Mouse (Mus musculus) layer of hippocampus, postnatal 10 days (tissue): Measurements from ENCODE around the gene Endou. TPM values are rescaled to one million over a fixed set of nuclear protein-coding genes. Genes with fewer than 3 reads are reported as not detected.

ENCODE experiments used
- DNase-seq, 2 experiments: peaks; one replicate each; pipeline ENCODE4 v3.0.0; 2021; ENCODE audit warnings: low spot score in 2 of 2
- total RNA-seq, 2 experiments: library from RNA; stranded (reverse); gene quantifications; 2 replicates each; pipeline ENCODE4 v1.2.3; 2021

The Endou gene
- total RNA-seq, 2 experiments from 2014 or later: 0.62 to 0.73 TPM

DNA sequence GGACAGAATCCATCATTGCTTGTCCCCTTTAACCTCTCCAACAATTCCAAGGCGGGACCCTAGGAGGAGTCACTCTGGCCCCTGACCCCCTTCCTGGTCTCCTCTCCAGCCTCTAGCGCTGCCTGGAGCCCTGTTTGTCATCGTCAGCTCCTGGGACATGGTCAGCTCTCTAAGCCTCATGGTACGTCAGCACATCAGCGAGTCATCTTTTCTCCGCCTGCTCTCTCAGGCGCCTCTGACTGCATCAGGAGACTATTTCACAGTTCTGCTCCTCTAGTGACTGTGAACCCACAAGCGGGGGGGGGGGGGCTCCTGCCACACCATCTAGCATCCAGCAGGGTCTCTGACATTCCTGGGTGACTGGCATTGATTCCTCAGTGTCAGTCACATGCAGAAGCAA, 24.2 kb upstream of the Endou start:
- no peak for DNase-seq

- DNase-seq: no peak
These were observed 23.3 kb upstream of the Endou start for GRCm38 (mm10) chr15:97754476-97754875.

GRCm38 (mm10) chr15:97752491-97752890, 21.4 kb upstream of the Endou start:
- DNase-seq: no peak

DNA sequence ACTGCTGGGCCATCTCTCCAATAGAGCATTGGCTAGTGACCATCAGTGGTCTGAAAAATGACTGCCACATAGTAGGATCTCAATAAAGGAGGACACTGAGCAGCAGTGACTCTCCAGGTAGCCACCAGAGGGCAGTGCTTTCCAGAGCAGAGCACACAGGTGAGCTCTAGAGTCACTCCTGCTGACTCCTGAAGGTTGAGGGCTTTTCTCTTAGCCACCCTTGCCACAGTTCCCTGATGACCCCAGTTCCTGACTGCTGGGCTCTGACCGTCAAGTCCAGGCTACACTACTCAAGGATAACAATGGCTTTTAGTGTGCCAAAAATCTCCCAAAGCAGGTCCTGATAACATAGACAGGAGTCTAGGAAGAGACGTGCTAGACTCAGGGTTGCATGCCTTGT, 20.5 kb upstream of the Endou start:
- DNase-seq: no peak

- DNase-seq: peak; percentile 83 to 87
These were observed 19.6 kb upstream of the Endou start for GRCm38 (mm10) chr15:97750697-97751096.

DNA sequence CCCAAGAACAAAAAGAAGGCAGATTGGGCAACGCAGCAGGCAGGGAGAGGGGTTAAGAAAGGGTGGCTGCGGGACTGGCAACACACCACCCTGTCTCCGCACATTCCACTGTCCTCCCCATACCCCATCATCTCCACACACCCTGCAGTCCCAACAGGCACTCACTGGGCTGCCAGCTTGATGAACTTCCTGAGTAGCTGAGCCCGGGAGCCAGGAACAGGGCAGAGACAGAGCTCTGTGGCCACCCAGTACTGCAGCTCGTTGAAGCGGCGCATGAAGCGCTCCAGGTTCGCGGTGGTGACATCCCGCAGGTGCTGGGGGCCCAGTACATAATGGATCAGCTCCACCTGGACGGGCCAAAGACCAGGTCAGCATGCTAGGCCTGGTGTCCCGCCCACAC, 18.7 kb upstream of the Endou start:
- DNase-seq: no peak

- DNase-seq: no peak
These were observed 18.3 kb upstream of the Endou start for GRCm38 (mm10) chr15:97749397-97749796.

GRCm38 (mm10) chr15:97748964-97749363, 17.8 kb upstream of the Endou start:
- no peak for DNase-seq

- DNase-seq: no peak
These were observed 17.2 kb upstream of the Endou start for GRCm38 (mm10) chr15:97748309-97748708.

DNA sequence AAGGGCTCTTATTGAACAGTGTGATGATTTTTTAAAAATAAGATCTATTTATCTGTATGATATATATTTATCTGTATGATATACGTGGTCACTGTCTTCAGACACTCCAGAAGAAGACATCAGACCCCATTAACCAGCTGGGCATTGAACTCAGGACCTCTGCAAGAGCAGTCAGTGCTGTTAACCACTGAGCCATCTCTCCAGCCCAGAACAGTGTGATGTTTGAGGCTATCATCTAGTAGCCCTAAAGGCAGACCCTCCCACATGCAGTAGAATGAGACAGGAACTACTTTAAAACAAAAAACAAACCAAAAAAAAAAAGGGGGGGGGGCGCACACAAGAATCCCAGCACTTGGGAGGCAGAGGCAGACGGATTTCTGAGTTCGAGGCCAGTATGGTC, 16.3 kb upstream of the Endou start:
- no peak for DNase-seq

- no peak for DNase-seq
These were observed 15.6 kb upstream of the Endou start for GRCm38 (mm10) chr15:97746748-97747147.

DNA sequence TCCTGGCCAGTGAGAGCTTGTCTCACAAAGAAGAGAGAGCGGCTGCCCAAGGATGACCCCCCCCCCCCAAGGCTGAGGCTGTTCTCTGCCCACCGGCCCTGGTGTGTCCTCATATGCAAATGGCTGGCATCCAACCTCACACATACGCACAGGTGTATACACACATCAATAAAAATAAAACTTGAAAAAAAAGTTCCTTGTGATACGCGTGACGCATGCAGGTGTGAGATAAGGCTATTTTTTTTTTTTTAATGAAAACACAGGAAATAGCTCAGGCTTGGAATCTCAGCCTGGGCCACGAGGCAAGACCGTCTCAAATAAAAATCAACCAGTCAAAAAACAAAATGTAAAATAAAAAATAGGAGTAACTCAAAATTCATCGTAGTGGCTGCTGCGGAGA, 15.1 kb upstream of the Endou start:
- DNase-seq: no peak

DNA sequence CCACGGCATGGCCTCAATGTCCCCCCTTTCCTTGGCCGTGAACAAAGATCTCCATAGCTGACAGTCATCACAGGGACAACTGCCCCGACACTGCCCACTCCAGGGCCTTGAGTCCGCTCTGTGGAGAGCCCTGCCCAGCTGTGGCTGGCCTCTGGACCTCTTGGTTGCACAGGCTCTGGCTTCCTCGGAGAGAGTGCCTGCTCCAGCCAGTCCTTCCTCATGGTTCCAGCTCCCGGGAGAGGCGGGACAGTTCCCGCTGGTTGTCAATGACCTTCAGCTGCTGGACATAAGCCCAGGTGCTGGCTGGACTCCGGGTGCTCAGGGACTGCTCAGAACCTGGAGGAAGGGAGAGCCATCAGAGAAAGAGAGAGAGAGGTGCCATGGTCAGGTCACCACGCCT, 14.2 kb upstream of the Endou start:
- DNase-seq: no peak

DNA sequence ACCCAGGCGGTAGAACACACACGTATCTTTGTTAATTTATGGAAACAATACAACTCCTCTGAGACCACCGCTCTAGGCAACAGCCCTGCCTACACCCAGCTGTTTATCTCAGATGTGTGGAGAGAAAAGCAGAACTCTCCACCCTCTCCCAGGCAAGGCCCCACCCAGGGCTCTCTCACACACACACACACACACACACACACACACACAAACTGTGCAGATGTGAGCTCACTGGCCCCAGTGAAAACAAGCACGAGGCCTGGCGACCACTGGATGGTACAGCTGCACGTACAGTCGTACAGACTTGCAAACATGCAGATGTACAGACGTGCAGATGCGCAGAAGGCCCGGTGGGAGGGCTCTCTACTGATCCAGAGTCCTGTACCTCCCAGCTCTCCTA, 13.8 kb upstream of the Endou start:
- DNase-seq: no peak

GRCm38 (mm10) chr15:97743961-97744525, 12.9 kb upstream of the Endou start:
- no peak for DNase-seq

DNA sequence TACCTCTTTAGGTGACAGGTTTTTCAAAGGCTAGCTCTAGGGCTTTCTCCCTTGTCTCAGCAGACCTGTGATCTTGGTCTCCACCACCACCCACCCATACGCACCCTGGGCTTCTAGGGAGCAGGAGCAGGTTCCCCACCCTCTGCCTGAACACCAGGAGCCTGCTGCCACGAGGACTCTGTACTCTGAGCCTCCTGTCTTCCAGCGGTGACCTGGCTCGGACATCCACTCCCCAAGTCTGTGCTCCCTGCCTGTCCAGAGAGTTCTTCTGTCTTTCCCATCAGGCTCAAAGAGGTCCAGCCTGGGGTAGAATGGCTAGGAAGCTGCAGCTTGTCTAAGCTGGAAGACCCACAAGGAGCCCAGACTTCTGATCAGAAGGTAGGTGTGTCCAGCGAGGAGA, 12.1 kb upstream of the Endou start:
- DNase-seq: no peak

- no peak for DNase-seq
These were observed 11.5 kb upstream of the Endou start for GRCm38 (mm10) chr15:97742600-97742999.

GRCm38 (mm10) chr15:97742074-97742473, 10.9 kb upstream of the Endou start:
- no peak for DNase-seq

- no peak for DNase-seq
These were observed 10.5 kb upstream of the Endou start for GRCm38 (mm10) chr15:97741662-97742061.

- no peak for DNase-seq
These were observed 9.2 kb upstream of the Endou start for GRCm38 (mm10) chr15:97740283-97740732.

DNA sequence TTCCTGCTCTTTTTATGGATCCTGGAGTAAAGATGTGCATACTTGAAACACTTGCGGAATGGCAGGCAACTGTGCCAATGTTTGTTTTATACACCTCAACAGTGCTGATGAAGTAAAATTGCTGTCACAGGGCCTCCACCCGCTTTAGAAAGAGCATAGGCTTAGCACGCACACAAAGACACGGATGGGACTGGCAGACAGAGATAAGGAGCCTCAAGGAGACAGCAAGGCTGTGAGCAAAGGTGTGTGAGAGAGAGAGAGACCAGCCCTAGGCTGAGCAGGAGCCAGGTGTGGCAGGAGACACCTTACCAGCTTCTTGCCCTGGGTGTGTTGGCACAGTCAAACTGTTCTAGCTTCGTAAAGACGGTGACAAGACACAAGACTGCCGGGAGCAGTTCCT, 7.8 kb upstream of the Endou start:
- no peak for DNase-seq

DNA sequence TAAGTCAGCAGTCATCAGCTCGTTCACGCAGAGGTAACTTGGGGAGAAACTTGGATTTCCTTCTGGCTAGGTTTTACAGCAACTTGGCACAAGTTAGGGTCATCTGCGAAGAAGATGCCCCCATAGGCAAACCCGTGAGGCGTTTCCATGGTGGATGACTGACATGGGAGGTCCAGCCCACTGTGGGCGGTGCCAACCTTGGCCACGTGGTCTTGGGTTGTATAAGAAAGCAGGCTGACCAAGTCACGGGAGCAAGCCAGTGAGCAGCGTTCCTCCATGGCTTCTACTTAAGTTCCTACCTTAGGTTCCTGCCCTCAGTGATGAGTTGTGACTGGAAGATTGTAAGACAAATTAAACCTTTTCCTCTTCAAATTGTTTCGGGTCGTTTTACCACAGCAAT, 849 bp upstream of the Endou start:
- no peak for DNase-seq

DNA sequence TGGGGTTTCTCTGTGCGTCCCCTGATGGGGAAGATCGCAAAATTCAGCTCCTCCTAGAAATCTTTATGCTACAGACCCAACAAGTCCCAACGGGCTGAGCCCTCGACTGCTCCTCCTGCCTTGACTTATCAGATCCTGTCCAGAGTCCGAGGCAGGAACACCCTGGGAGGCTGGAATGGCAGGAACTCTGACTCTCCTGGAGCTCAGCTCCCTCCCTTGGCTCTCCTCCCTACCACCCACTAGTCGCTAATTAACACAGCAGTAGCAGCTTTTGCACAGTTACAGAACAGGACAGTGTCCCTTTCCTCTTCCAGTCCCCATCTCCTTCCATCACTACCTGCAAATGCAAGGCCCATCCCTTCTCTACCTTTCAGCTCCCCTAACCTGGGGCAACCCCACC, 774 bp downstream of the Endou start:
- DNase-seq: no peak

GRCm38 (mm10) chr15:97728804-97729203, 2.3 kb downstream of the Endou start:
- DNase-seq: peak in 1 of 2 experiments; percentile 52
